Mouse (Mus musculus) MEL (cell line): Measurements from ENCODE around the gene Ccdc12.

Experiments used
- CHD2 ChIP-seq: IDR thresholded peaks from 2 replicates; pipeline ENCODE4 v1.6.1; 2011; ENCODE audit warnings: low read length, improper control_type of control experiment
- CTCF ChIP-seq, 3 experiments: IDR thresholded peaks in 2 of 3; conservative IDR thresholded peaks in 1 of 3; 2 replicates each; pipeline ENCODE4 v1.5.1; 2011 to 2012; ENCODE audit warnings: low read length in 3 of 3, low read depth in 2 of 3, mild to moderate bottlenecking in 2 of 3, improper control_type of control experiment in 1 of 3, inconsistent platforms in 1 of 3, mixed read lengths in 1 of 3, moderate library complexity in 1 of 3; ENCODE audit not compliant: control insufficient read depth in 1 of 3, insufficient read depth in 1 of 3, poor library complexity in 1 of 3, severe bottlenecking in 1 of 3
- E2F4 ChIP-seq: IDR thresholded peaks from 2 replicates; pipeline ENCODE4 v1.6.1; 2011; ENCODE audit warnings: low read depth, low read length, improper control_type of control experiment, borderline replicate concordance
- EP300 ChIP-seq, 2 experiments: IDR thresholded peaks; 2 replicates each; pipeline ENCODE4 v1.6.1; 2011; ENCODE audit warnings: improper control_type of control experiment in 2 of 2, low read length in 2 of 2, low read depth in 1 of 2, mild to moderate bottlenecking in 1 of 2
- GATA1 ChIP-seq: IDR thresholded peaks from 2 replicates; pipeline ENCODE4 v1.6.1; 2011; ENCODE audit warnings: low read depth, low read length, improper control_type of control experiment
- MAFK ChIP-seq: IDR thresholded peaks from 2 replicates; pipeline ENCODE4 v1.6.1; 2011; ENCODE audit warnings: low read depth, mild to moderate bottlenecking, low read length, improper control_type of control experiment, borderline replicate concordance
- NRF1 ChIP-seq: IDR thresholded peaks from 2 replicates; pipeline ENCODE4 v1.6.1; 2014; ENCODE audit warnings: low read depth, mild to moderate bottlenecking, inconsistent platforms, low read length, improper control_type of control experiment, moderate library complexity; ENCODE audit not compliant: poor library complexity, insufficient read depth, severe bottlenecking
- TCF12 ChIP-seq: IDR thresholded peaks from 2 replicates; pipeline ENCODE4 v1.6.1; 2014; ENCODE audit warnings: low read depth, mild to moderate bottlenecking, inconsistent platforms, low read length, improper control_type of control experiment, moderate library complexity
- ZNF384 ChIP-seq: IDR thresholded peaks from 2 replicates; pipeline ENCODE4 v1.6.1; 2012; ENCODE audit warnings: low read depth, mild to moderate bottlenecking, inconsistent platforms, low read length, improper control_type of control experiment

DNA sequence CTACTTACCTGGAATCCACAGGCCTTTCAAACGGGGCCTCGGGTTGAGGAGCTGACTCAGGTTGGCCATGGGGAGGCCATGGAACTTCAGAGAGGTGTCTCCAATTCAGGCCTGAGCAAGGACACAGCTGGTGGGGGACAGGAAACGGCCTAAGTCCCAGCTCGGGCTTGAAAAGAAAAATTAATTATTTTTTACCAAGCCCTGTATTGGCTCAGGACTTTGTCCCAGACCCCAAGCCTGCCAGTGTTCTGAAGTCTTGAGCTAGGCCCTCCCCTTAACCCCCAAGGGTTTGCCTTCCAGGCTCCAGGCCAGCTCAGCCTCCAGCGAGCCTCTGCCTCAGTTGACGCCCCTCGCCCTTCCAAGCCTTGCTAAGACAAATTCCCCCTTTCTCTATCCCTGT lies 90.7 kb downstream of the Ccdc12 start, which contains the start of gene Pth1r:
- TF ChIP-seq CHD2 (no peak), GATA1 (no peak), TCF12 (no peak), CTCF (IDR thresholded peaks at IDR 0.05 in 2 of 3, conservative IDR thresholded peaks at IDR 0.05 in 1 of 3; ENCODE audit: control insufficient read depth in 1 of 3, insufficient read depth in 1 of 3, low read depth in 2 of 3, low read length in 3 of 3, poor library complexity in 1 of 3, severe bottlenecking in 1 of 3) (no peak), MAFK (no peak), E2F4 (no peak), ZNF384 (no peak), EP300 (IDR thresholded peaks at IDR 0.05; ENCODE audit: low read depth in 1 of 2, low read length in 2 of 2) (no peak), NRF1 (no peak)
